Mouse (Mus musculus): ENCODE measurements around the gene Cep295. TPM values are rescaled to one million over a fixed set of nuclear protein-coding genes. Genes with fewer than 3 reads are reported as not detected.

Cep295 gene
- polyA plus RNA-seq (2012; rRNA removed), result 3.1 and 3.7 TPM in 2 replicates

GRCm38 (mm10) chr9:15357484-15358275 lies at the start of gene Cep295:
TSS of gene Cep295 (minus strand) at chr9:15357788.
- Histone ChIP-seq H3K4me3 (replicated peaks; ENCODE audit: extremely low read depth, low read depth, low read length) (peak within 1 kb of the TSS; percentile 92), H3K4me1 (ENCODE audit: control insufficient read depth, insufficient read depth, low read length) (no peaks in the 10 kb centered on the region; the same call in 1 of the 2 replicates)
- DNase-seq, result peak; percentile 95
- under 1% methylated on average over 60 of the region's 60 CpGs for WGBS
- TF ChIP-seq CTCF (IDR thresholded peaks at IDR 0.05; ENCODE audit: insufficient read depth, low read length) (no peak), POLR2A (IDR thresholded peaks at IDR 0.05; ENCODE audit: borderline replicate concordance, extremely low read depth, low read depth, low read length) (peak; percentile 98; the same call in 1 of the 2 replicates)

DNA sequence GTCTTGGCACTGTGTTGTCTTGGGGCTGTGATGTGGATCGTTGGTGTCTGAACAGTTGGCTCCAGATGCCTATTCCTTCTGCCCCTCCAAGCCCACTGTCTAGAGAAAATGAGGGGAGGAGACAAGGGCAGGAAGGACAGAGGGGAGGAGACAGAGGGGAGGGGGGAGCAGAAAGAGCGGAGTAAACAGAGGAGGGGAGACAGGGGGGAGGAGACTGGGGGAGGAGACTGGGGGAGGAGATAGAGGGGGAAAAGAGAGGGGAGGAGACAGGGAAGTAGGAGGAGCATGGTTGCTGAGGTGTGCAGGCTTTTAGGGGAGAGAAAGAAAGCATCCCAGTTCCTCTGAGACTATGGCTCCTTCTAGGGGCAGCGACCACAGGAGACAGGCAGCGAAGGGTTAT lies 40.0 kb upstream of the Cep295 start:
- DNase-seq, result no peak
- TF ChIP-seq CTCF (IDR thresholded peaks at IDR 0.05; ENCODE audit: insufficient read depth, low read length) (no peak), POLR2A (IDR thresholded peaks at IDR 0.05; ENCODE audit: borderline replicate concordance, extremely low read depth, low read depth, low read length) (no peak)
- WGBS, result 58% methylated on average over 4 of the region's 4 CpGs
- Histone ChIP-seq H3K4me1 (ENCODE audit: control insufficient read depth, insufficient read depth, low read length) (no peaks in the 10 kb centered on the region), H3K4me3 (replicated peaks; ENCODE audit: extremely low read depth, low read depth, low read length) (no peak overlapping the region)

- WGBS, result 83% methylated on average over 1 of the region's 1 CpGs
- Histone ChIP-seq H3K4me3 (replicated peaks; ENCODE audit: extremely low read depth, low read depth, low read length) (no peak overlapping the region), H3K4me1 (ENCODE audit: control insufficient read depth, insufficient read depth, low read length) (no peaks in the 10 kb centered on the region)
- DNase-seq, result no peak
- TF ChIP-seq CTCF (IDR thresholded peaks at IDR 0.05; ENCODE audit: insufficient read depth, low read length) (no peak), POLR2A (IDR thresholded peaks at IDR 0.05; ENCODE audit: borderline replicate concordance, extremely low read depth, low read depth, low read length) (no peak)
These were observed 37.9 kb upstream of the Cep295 start for GRCm38 (mm10) chr9:15395353-15395942.

DNA sequence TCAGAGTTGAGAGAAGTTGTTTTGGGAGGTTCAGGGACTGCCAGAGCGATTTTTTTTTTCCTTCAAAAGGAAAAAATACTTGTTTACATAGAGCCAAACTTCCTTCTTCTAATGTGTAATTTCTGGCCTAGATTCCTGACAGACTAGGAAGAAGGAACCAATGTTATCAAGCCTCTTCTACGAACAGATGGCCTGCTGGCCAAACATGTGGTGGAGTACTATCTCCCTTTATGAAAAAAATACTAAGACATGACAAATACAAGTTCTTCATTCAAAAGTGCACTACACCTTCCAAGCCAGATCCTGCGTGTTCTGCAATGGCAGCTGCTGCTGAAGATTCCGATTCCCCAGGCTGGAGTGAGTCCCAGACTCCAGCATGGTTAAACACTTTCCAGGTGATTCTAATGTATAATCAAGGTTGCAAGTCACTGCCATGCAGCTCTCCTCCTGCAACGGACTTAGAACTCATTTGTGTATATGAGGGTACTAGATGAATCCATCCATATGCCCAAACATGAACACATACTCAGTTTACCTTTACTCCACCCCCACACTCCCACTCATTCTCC lies 29.6 kb upstream of the Cep295 start:
- WGBS, result 64% methylated on average over 5 of the region's 5 CpGs
- no peak for DNase-seq
- TF ChIP-seq CTCF (IDR thresholded peaks at IDR 0.05; ENCODE audit: insufficient read depth, low read length), result no peak
- no peak for TF ChIP-seq POLR2A (IDR thresholded peaks at IDR 0.05; ENCODE audit: borderline replicate concordance, extremely low read depth, low read depth, low read length)

GRCm38 (mm10) chr9:15384266-15384665 lies 26.7 kb upstream of the Cep295 start:
- WGBS, result 75% methylated on average over 5 of the region's 5 CpGs
- Histone ChIP-seq H3K4me3 (replicated peaks; ENCODE audit: extremely low read depth, low read depth, low read length) (no peak overlapping the region), H3K4me1 (ENCODE audit: control insufficient read depth, insufficient read depth, low read length) (no peaks in the 10 kb centered on the region)
- no peak for TF ChIP-seq CTCF (IDR thresholded peaks at IDR 0.05; ENCODE audit: insufficient read depth, low read length)
- no peak for TF ChIP-seq POLR2A (IDR thresholded peaks at IDR 0.05; ENCODE audit: borderline replicate concordance, extremely low read depth, low read depth, low read length)
- DNase-seq, result no peak

More for the DNA sequence above, 29.6 kb upstream of the Cep295 start:
- Histone ChIP-seq H3K4me1 (ENCODE audit: control insufficient read depth, insufficient read depth, low read length) (no peaks in the 10 kb centered on the region), H3K4me3 (replicated peaks; ENCODE audit: extremely low read depth, low read depth, low read length) (no peak overlapping the region)

DNA sequence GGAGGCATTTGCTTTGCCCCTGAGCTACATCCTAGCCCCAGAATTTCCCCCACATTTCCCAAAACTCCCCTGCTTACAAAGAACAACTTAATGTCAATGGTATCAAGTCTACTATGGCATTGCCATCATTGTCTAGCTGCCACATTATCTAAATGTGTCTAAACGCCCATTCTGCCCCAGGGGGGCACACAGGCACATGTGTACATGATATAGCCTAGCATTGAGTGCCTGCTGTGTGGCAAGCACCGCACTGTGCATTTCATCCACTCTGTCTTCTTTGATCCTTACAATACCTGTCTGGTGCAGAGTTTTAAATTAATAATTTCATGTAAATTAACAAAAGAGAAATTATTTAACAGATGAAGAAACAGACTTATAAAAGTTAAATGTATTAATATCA lies 8.7 kb upstream of the Cep295 start:
- WGBS, result 60% methylated on average over 2 of the region's 2 CpGs
- Histone ChIP-seq H3K4me3 (replicated peaks; ENCODE audit: extremely low read depth, low read depth, low read length) (no peak overlapping the region), H3K4me1 (ENCODE audit: control insufficient read depth, insufficient read depth, low read length) (no peaks in the 10 kb centered on the region)
- no peak for DNase-seq
- no peak for TF ChIP-seq CTCF (IDR thresholded peaks at IDR 0.05; ENCODE audit: insufficient read depth, low read length)
- TF ChIP-seq POLR2A (IDR thresholded peaks at IDR 0.05; ENCODE audit: borderline replicate concordance, extremely low read depth, low read depth, low read length), result no peak

- 80% methylated on average over 1 of the region's 1 CpGs for WGBS
- H3K4me3 ChIP-seq (replicated peaks; ENCODE audit: extremely low read depth, low read depth, low read length), result no peak overlapping the region
- no peak for DNase-seq
- no peak for TF ChIP-seq POLR2A (IDR thresholded peaks at IDR 0.05; ENCODE audit: borderline replicate concordance, extremely low read depth, low read depth, low read length)
- no peak for TF ChIP-seq CTCF (IDR thresholded peaks at IDR 0.05; ENCODE audit: insufficient read depth, low read length)
- H3K4me1 ChIP-seq (ENCODE audit: control insufficient read depth, insufficient read depth, low read length), result no peaks in the 10 kb centered on the region
These were observed 8.3 kb upstream of the Cep295 start for GRCm38 (mm10) chr9:15365856-15366255.

DNA sequence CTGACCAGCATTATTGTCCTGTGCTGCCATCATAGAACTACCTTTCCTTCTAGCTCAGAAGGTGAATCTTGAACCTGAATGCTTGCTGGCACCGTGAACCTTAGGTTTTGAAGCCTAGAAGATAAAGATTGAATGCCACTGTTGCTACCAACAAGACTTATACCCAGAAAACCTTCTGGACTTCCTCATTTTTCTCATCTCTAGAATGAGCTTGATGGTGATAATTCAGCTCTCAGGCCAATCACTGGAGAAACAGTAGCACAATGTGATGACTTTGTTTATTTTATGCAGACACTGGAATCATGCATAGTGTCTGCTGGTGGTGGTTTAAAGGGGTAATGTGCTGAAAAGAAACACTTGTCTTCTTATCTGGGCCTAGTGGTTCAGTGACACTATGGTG lies 7.3 kb upstream of the Cep295 start:
- no peak for DNase-seq
- TF ChIP-seq CTCF (IDR thresholded peaks at IDR 0.05; ENCODE audit: insufficient read depth, low read length) (no peak), POLR2A (IDR thresholded peaks at IDR 0.05; ENCODE audit: borderline replicate concordance, extremely low read depth, low read depth, low read length) (no peak)
- Histone ChIP-seq H3K4me3 (replicated peaks; ENCODE audit: extremely low read depth, low read depth, low read length) (no peak overlapping the region), H3K4me1 (ENCODE audit: control insufficient read depth, insufficient read depth, low read length) (no peaks in the 10 kb centered on the region)
- WGBS, result 54% methylated on average over 1 of the region's 1 CpGs

DNA sequence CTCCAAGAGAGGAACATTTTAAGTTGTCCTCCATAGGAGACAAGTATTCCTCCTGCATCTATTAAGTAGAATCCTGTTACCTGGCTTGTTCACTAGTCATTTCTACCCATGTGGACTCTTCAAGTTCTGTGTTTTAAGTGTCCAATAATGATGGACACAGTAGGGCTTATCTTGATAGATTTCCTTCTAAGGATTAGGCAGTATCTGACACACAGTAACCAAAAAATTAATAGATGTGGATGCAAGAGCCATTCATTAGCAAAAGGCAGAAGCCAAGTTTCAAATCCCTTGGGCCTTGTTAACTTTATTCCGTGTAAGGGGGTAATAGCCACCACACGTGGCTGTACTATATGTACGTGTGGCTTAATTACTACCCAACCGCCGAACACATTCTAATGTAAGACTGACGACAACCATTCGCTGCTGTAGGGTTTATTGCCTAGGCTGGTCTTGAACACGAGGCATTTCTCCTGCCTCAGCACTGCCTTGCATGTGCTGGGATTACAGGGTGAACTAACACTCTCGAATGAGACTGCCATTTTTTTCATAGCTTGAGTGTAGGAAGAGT lies 588 bp downstream of the Cep295 start:
- DNase-seq, result no peak
- no peaks in the 10 kb centered on the region; the same call in 1 of the 2 replicates for H3K4me1 ChIP-seq (ENCODE audit: control insufficient read depth, insufficient read depth, low read length)
- H3K4me3 ChIP-seq (replicated peaks; ENCODE audit: extremely low read depth, low read depth, low read length), result peak overlapping the region; percentile 80
- WGBS, result under 1% methylated on average over 9 of the region's 9 CpGs
- TF ChIP-seq CTCF (IDR thresholded peaks at IDR 0.05; ENCODE audit: insufficient read depth, low read length) (no peak), POLR2A (IDR thresholded peaks at IDR 0.05; ENCODE audit: borderline replicate concordance, extremely low read depth, low read depth, low read length) (no peak)
